Mouse (Mus musculus): ENCODE measurements at regions not wholly inside any gene's neighbourhood (a gene's known extent, or its start where the extent isn't known, plus 50 kb on each side); places are given as distances from the start of the nearest gene placed in this dataset.

GRCm38 (mm10) chr6:53130717-53131330, 62.4 kb upstream of the Jazf1 start:
- no peak for ATAC-seq (ENCODE audit: insufficient read depth, low FRiP score, low read depth)
- 15% methylated on average over 2 of the region's 2 CpGs for WGBS
- Histone ChIP-seq H3K4me1 (0 out of 2 replicates have a peak, but pooled peaks cover 2% of the 10 kb centered on the region), H3K9ac (no peak overlapping the region), H3K36me3 (no peaks in the 10 kb centered on the region), H3K27me3 (replicated peaks) (no peaks in the 10 kb centered on the region), H3K27ac (no peak overlapping the region), H3K4me2 (no peak overlapping the region), H3K4me3 (replicated peaks) (no peak overlapping the region), H3K9me3 (no peaks in the 10 kb centered on the region)

- no peaks in the 10 kb centered on the region for H3K36me3 ChIP-seq
- H3K9me3 ChIP-seq: no peaks in the 10 kb centered on the region
- no peak for ATAC-seq (ENCODE audit: insufficient read depth, low FRiP score, low read depth)
- H3K9ac ChIP-seq: no peak overlapping the region
- H3K4me1 ChIP-seq: 0 out of 2 replicates have a peak, but pooled peaks cover 2% of the 10 kb centered on the region
- WGBS: 68% methylated on average over 5 of the region's 5 CpGs
- no peak overlapping the region for H3K27ac ChIP-seq
- no peaks in the 10 kb centered on the region for H3K27me3 ChIP-seq (replicated peaks)
- no peak overlapping the region for H3K4me3 ChIP-seq (replicated peaks)
- H3K4me2 ChIP-seq: no peak overlapping the region
Measured at GRCm38 (mm10) chr6:53126776-53127175, 58.3 kb upstream of the Jazf1 start.

DNA sequence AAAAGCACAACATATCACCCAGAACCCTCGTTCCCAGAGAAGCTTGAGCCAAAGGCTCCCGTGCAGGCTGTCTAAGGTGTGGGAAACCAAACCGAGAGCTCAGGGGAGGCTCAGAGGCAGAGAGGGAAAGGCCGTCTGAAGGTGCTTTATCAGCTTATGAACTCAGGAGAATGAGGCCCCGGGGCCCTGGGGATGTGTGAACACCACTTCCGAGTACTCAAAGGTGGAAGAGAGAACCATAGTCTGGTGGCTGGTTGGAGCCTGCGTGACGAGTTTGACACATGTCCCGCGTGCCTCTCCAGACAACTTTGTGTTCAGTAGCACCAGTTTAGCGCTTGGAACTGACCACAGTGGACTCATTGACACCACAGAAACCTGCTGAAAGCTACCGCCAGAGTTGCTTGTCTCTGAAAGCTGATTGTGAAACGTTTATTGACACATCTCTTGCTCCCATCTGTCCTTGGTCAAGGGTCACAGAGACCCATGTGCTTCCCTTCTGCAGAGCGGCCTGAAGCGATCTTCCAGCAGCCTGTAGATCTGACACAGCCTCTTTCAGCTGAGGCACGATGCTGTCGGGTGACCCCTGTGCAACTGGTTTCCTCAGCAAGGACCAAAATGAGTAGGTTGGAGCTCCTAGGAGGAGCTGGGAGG, 56.5 kb upstream of the Jazf1 start:
- H3K4me2 ChIP-seq: no peak overlapping the region
- H3K27ac ChIP-seq: no peak overlapping the region
- no peak overlapping the region for H3K4me3 ChIP-seq (replicated peaks)
- no peak overlapping the region for H3K9ac ChIP-seq
- H3K4me1 ChIP-seq: no peaks in the 10 kb centered on the region
- no peak for ATAC-seq (ENCODE audit: insufficient read depth, low FRiP score, low read depth)
- H3K9me3 ChIP-seq: no peaks in the 10 kb centered on the region
- no peaks in the 10 kb centered on the region for H3K27me3 ChIP-seq (replicated peaks)
- H3K36me3 ChIP-seq: no peaks in the 10 kb centered on the region
- WGBS: 73% methylated on average over 17 of the region's 17 CpGs

- Histone ChIP-seq H3K9me3 (no peaks in the 10 kb centered on the region), H3K36me3 (no peaks in the 10 kb centered on the region), H3K4me3 (replicated peaks) (no peak overlapping the region), H3K27ac (no peak overlapping the region), H3K9ac (no peak overlapping the region), H3K4me2 (no peak overlapping the region), H3K27me3 (replicated peaks) (no peaks in the 10 kb centered on the region), H3K4me1 (no peaks in the 10 kb centered on the region)
- WGBS: 88% methylated on average over 5 of the region's 5 CpGs
- ATAC-seq (ENCODE audit: insufficient read depth, low FRiP score, low read depth): no peak
Measured at GRCm38 (mm10) chr6:53120385-53120784, 52.0 kb upstream of the Jazf1 start.
